Mouse (Mus musculus) small intestine, adult 2 months (tissue): ENCODE data around the gene Rapgef4. TPM values are rescaled to one million over a fixed set of nuclear protein-coding genes. Genes with fewer than 3 reads are reported as not detected.
"Not testable (repeated sequence)": the region's sequence is repeated elsewhere in the genome, so short reads cannot be mapped to it uniquely, and the experiment has no call there.

Experiments
- H3K27ac ChIP-seq: fragments of 200-500 bp; 2 replicates; pipeline ENCODE4 v1.5.1; 2012; ENCODE audit warnings: low read depth, low read length, control low read depth, inconsistent platforms; ENCODE audit not compliant: insufficient read depth
- H3K27me3 ChIP-seq: fragments of 200-500 bp; 2 replicates; pipeline ENCODE4 v1.6.1; 2012; ENCODE audit warnings: mild to moderate bottlenecking, moderate library complexity, low read length, inconsistent platforms; ENCODE audit not compliant: control insufficient read depth, insufficient read depth
- H3K36me3 ChIP-seq: fragments of 200-500 bp; 2 replicates; pipeline ENCODE4 v1.6.1; 2012; ENCODE audit warnings: mild to moderate bottlenecking, low read length, control low read depth, inconsistent platforms; ENCODE audit not compliant: control insufficient read depth, insufficient read depth
- H3K4me1 ChIP-seq: fragments of 200-500 bp; 2 replicates; pipeline ENCODE4 v1.6.1; 2012; ENCODE audit warnings: low read length, inconsistent platforms, mixed read lengths; ENCODE audit not compliant: control insufficient read depth, insufficient read depth, insufficient read length
- H3K4me3 ChIP-seq: fragments of 200-500 bp; 2 replicates; pipeline ENCODE4 v1.5.1; 2012; ENCODE audit warnings: low read depth, mild to moderate bottlenecking, control low read depth, inconsistent platforms, low read length, moderate library complexity
- CTCF ChIP-seq: fragments of 200-500 bp; IDR thresholded peaks from 2 replicates; pipeline ENCODE4 v1.5.1; 2012; ENCODE audit warnings: low read depth, mild to moderate bottlenecking, control low read depth, inconsistent platforms, low read length, moderate library complexity, mixed read lengths; ENCODE audit not compliant: insufficient replicate concordance, insufficient read length; ENCODE audit errors: extremely low read depth
- POLR2A ChIP-seq: fragments of 200-500 bp; IDR thresholded peaks from 2 replicates; pipeline ENCODE4 v1.6.1; 2012; ENCODE audit warnings: low read depth, mild to moderate bottlenecking, control low read depth, inconsistent platforms, low read length, moderate library complexity
- WGBS: fragments of 180-500 bp; shearing (Covaris S2); methylation state at CpG from one replicate; pipeline ENCODE4 v1.1.7; 2018; 5-methylcytosine and 5-hydroxymethylcytosine counted together
- polyA plus RNA-seq: library from polyadenylated mRNA; depleted of rRNA; stranded (reverse); fragments of >200 nt; gene quantifications from 2 replicates; pipeline ENCODE4 v1.2.3, GENCODE M21; 2012

The Rapgef4 gene
- polyA plus RNA-seq, 1 experiment, result 2.7 TPM

DNA sequence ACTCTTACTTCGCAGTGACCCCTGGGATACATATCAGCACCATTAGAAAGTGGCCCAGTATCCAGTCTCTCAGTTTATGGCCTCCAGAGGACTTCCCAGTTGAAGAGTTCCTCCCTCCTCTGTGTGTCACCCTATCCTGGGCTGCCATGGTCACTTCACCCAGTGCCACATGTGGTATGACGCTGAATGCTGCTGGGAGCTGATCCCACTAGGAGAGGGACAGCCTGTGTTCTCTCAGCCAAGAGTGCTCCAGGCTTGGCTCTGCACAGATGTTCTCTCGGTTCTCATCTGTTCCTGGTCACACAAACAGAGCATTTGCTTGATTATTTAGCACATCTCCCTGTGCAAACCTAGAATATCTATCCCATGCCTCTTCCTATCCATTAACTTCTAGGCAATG is 151.2 kb downstream of the Rapgef4 start:
- H3K36me3 ChIP-seq, result no peaks in the 10 kb centered on the region
- H3K4me3 ChIP-seq, result no peak overlapping the region
- H3K4me1 ChIP-seq, result no peaks in the 10 kb centered on the region
- no peak for TF ChIP-seq CTCF
- no peak for TF ChIP-seq POLR2A
- H3K27me3 ChIP-seq, result no peaks in the 10 kb centered on the region; the same call in 1 of the 2 replicates
- H3K27ac ChIP-seq, result no peak overlapping the region
- 83% methylated on average over 3 of the region's 3 CpGs for WGBS

- H3K4me3 ChIP-seq, result no peak overlapping the region
- no peak for TF ChIP-seq POLR2A
- no peak for TF ChIP-seq CTCF
- no peaks in the 10 kb centered on the region for H3K36me3 ChIP-seq
- no peaks in the 10 kb centered on the region for H3K4me1 ChIP-seq
- WGBS, result 62% methylated on average over 3 of the region's 3 CpGs
- H3K27ac ChIP-seq, result no peak overlapping the region
- H3K27me3 ChIP-seq, result no peaks in the 10 kb centered on the region
Measured at GRCm38 (mm10) chr2:72136045-72136444, 155.0 kb downstream of the Rapgef4 start.

DNA sequence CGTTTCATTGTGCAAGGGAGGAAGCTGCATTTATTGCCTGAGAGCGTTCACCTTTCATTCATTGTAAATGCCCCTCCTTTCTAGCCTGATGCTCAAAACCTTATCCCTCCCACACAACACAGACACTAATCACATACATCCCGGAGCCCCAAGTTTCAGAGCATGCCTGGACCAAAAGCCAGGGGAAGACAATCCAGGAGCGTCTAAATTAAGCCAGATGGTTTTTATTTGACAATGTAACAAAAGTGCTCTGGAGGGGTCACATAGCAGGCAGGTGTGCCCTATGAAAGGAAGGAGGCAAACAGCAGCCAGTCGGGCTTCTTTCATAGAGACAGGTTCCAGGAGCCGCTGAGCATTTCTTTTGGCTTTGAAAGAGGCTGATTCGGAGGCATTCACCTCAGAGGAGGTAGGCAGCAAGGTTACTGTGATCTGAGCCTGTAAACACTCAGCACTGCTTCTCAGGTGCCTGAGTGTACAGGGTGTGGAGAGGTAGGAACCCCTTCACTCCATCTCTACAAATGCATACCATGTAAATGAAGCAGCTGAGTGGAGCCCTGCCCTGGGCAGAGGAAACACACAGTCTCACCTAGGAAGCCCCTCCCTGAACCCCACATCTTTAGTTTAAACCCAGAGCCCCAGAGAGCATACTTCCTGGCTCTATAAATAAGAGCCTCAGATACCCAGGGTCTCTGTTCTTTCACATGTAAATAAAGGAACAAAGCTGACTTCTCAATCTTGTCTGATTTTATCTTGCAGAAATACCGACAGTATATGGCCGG is 155.6 kb downstream of the Rapgef4 start:
- WGBS, result 57% methylated on average over 9 of the region's 9 CpGs

GRCm38 (mm10) chr2:72139863-72140845 is 159.1 kb downstream of the Rapgef4 start:
- no peaks in the 10 kb centered on the region; the same call in 1 of the 2 replicates for H3K4me1 ChIP-seq
- no peak overlapping the region for H3K27ac ChIP-seq
- no peak overlapping the region for H3K4me3 ChIP-seq
- TF ChIP-seq CTCF, result no peak
- no peak for TF ChIP-seq POLR2A
- 80% methylated on average over 14 of the region's 14 CpGs for WGBS
- no peaks in the 10 kb centered on the region for H3K27me3 ChIP-seq
- H3K36me3 ChIP-seq, result no peaks in the 10 kb centered on the region

More for the DNA sequence above, 155.6 kb downstream of the Rapgef4 start:
- Histone ChIP-seq H3K36me3 (no peaks in the 10 kb centered on the region), H3K27ac (no peak overlapping the region), H3K27me3 (no peaks in the 10 kb centered on the region), H3K4me1 (no peaks in the 10 kb centered on the region), H3K4me3 (no peak overlapping the region)
- TF ChIP-seq CTCF (no peak), POLR2A (no peak)

GRCm38 (mm10) chr2:72141091-72141490 is 160.1 kb downstream of the Rapgef4 start:
- Histone ChIP-seq H3K27me3 (no peaks in the 10 kb centered on the region), H3K27ac (no peak overlapping the region), H3K36me3 (no peaks in the 10 kb centered on the region), H3K4me1 (no peaks in the 10 kb centered on the region; the same call in 1 of the 2 replicates), H3K4me3 (no peak overlapping the region)
- 84% methylated on average over 8 of the region's 8 CpGs for WGBS
- TF ChIP-seq CTCF (no peak), POLR2A (no peak)

DNA sequence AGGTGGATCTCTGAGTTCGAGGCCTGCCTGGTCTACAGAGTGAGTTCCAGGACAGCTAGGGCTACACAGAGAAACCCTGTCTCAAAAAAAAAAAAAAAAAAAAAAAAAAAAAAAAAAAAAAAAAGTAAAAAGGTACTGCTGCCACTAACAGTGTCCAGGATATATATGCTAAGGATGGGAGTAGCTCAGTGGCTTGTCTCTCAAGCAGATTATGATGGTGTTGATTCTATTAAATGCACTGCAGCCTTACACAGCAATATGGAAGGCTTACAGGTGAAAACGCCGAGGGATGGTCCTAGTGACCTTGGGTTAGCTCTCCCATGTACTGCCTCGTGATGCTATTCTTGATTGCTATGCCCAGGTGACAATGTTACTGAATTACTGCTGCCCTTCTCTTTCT is 160.7 kb downstream of the Rapgef4 start:
- H3K27me3 ChIP-seq, H3K36me3 ChIP-seq, H3K4me1 ChIP-seq, H3K4me3 ChIP-seq, H3K27ac ChIP-seq: not testable (repeated sequence)
- 92% methylated on average over 4 of the region's 4 CpGs for WGBS

GRCm38 (mm10) chr2:72143413-72143812 is 162.4 kb downstream of the Rapgef4 start:
- H3K27me3 ChIP-seq, result no peaks in the 10 kb centered on the region
- TF ChIP-seq POLR2A, result no peak
- no peak for TF ChIP-seq CTCF
- H3K27ac ChIP-seq, result no peak overlapping the region
- no peaks in the 10 kb centered on the region; the same call in 1 of the 2 replicates for H3K4me1 ChIP-seq
- no peak overlapping the region for H3K4me3 ChIP-seq
- 87% methylated on average over 9 of the region's 9 CpGs for WGBS
- H3K36me3 ChIP-seq, result no peaks in the 10 kb centered on the region
